Mouse (Mus musculus): Measurements from ENCODE around the gene Sel1l2.
"Not testable (repeated sequence)": the region's sequence is repeated elsewhere in the genome, so short reads cannot be mapped to it uniquely, and the experiment has no call there.

Gene Sel1l2

DNA sequence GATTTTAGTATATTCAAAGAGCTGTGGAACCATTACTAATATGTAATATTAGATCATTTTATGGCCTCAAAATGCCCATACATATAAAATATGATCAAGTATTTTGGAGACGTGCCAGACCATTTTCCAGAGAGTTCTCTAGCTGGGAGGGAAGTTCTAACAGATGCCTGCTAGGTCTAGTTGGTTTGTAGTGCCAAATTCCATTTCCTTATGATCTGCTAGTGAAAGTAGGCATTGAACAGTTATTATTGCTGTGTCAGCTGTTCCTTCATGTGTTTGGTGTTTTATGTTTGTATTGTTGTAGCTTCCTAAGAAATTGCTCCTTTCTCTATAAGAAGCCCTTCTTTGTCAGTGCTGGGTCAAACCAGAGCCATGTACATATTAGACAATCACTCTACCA, 173.5 kb downstream of the Sel1l2 start:
- in situ Hi-C loops (cut with MboI; ENCODE audit: unreplicated experiment in 2 of 2), result no loop called here

DNA sequence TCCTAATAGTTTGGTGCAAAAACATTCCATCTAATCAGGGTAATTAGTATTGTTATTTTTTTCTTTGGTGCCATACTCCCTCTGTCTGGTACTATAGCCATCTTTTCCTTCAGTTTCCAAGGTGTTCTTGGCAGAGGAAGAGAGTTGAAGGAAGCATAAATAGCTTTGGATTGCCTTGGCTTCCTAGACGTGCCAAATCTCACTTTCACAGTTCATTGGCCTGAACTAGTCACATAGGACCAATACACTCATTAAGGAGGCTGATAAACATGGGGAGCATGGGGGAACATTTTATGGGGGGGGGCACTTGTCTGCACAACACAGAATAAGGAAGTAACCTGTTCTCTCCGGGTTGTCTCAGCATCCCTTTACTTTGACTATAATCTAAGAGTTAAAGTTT, 174.1 kb downstream of the Sel1l2 start:
- in situ Hi-C loops (cut with MboI; ENCODE audit: unreplicated experiment in 2 of 2), result no loop called here

DNA sequence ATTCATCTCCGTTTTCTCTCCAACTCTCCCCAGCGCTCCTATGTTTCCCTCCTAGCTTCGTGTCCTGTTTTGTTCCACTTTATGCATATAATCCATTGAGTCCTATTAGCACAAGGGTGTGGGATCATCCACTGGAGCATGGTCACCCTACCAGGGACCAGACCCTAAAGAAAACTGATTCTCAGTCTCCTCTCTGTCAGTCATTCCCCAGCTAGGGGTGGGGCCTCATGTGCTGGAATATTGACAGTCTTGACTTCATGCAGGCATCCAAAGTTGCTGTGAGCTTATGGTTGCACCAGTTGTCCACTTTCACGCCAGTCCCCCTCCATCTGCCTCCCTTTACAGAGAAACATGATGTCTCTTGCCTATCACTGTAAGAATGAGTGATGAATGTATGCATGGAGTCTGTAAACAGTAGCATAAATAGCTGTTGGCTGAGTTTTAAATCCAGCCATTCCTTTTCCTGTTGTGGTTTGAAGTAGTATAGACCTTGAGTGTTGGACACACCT, 174.9 kb downstream of the Sel1l2 start:
- in situ Hi-C loops (cut with MboI; ENCODE audit: unreplicated experiment in 2 of 2), result no loop called here

DNA sequence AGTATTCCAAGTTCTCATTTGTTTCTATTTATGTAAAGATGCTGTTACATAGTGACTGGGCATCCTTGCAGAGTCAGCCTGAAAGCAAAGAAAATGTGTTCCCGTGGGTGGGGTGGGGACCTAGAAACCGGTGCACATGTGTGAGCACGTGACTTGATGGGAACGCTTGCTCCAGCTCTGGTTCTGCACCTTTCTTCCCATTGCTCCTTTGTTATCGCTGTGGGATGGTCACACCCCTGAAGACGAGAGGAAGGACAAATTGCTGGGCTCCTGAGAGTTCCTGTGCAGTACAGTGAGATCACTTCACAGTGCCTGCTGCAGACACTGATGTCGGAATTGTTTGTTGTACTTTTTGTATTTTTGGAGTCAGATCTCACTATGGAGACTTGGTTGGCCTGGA, 185.8 kb downstream of the Sel1l2 start:
- in situ Hi-C loops (cut with MboI; ENCODE audit: unreplicated experiment in 2 of 2), result no loop called here

DNA sequence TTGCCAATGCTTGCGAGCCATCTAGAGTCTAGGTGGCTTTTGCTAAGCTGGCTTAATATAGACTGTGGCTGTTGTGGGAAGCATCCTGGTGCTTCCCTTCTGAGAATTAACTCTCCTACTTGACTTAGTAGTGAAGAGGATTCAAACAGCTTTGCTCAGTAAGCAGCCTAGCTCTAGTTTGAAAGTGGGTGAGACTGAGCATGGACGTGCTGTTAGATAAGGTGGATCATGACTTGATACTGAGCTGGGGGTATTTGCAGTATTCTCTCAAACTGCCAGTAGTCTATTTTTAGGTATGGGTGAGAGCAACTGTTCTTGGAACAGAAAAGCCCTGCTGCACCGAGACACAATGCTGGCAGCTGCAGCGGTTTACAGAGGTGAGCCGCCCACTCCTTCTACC, 186.9 kb downstream of the Sel1l2 start:
- in situ Hi-C loops (cut with MboI; ENCODE audit: unreplicated experiment in 2 of 2), result no loop called here

DNA sequence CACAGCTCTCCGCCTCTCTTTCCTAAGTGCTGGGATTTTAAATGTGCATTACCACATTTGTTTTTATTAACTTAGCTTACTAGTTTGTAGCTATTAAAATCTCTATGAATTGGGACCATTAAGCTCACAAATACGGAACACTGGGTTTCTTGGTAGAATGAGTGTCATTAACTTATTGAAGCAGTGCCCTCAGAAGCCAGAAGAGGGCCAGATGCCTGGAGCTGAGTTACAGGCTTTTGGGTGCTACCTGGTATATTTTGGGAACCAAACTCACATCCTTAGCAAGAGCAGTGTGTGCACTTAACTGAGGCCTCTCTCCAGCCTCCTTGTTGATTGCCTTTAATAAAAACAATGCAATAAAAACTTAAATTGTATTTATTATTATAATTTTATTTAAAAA, 188.8 kb downstream of the Sel1l2 start:
- in situ Hi-C loops (cut with MboI; ENCODE audit: unreplicated experiment in 2 of 2), result no loop called here

DNA sequence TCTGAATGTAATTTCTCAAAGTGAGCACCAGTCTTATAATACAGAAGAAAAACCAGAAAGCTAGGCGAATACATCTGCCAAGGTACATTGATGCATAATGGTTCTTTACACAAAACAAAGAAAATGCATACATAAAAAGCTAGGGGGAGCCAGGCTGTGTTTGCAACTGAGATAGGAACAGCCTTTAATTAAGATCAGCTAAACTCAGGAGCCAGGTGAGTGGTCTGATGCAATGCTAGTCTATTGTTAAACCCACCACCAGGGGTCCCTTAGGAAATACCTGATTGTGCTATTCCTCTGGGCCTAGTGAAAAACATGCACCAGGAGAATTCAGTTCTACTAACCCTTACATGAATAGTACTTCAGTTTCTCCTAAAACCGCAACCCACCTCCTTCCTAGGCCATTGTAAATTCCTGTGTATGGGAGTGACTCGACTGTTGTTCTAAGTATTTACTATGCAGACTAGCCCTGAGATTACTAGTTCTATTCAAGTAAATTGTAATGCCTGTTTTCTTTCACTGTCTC, 203.8 kb downstream of the Sel1l2 start:
- in situ Hi-C loops (cut with MboI; ENCODE audit: unreplicated experiment in 2 of 2), result not testable (repeated sequence)

Data from v-Abl transformed pro-B cells (cell line).